Mouse (Mus musculus) midbrain, postnatal 0 days (tissue): ENCODE data around the gene Guf1. TPM values are rescaled to one million over a fixed set of nuclear protein-coding genes. Genes with fewer than 3 reads are reported as not detected.

Experiments used
- ATAC-seq: fragments of 200-750 bp; cut with Nextera tagmentation; 2 replicates; pipeline ENCODE4 v1.8.0; 2017; ENCODE audit warnings: moderate number of reproducible peaks, mild to moderate bottlenecking, moderate TSS enrichment, moderate library complexity; ENCODE audit not compliant: low FRiP score
- DNase-seq: peaks from one replicate; pipeline ENCODE4 v3.0.0-alpha.2; 2015; ENCODE audit warnings: low spot score
- H3K27ac ChIP-seq: fragments of 300-500 bp; sonication (generic); 2 replicates; pipeline ENCODE4 v1.5.1; 2014; ENCODE audit warnings: low read depth, mild to moderate bottlenecking, low read length, mixed read lengths
- H3K27me3 ChIP-seq: fragments of 300-500 bp; sonication (generic); 2 replicates; pipeline ENCODE4 v1.6.1; 2014; ENCODE audit warnings: low read length, control low read depth, mixed read lengths; ENCODE audit not compliant: insufficient read depth
- H3K36me3 ChIP-seq: fragments of 300-500 bp; sonication (generic); 2 replicates; pipeline ENCODE4 v1.6.1; 2014; ENCODE audit warnings: low read length, control low read depth, mixed read lengths; ENCODE audit not compliant: insufficient read depth
- H3K4me1 ChIP-seq: fragments of 300-500 bp; sonication (generic); 2 replicates; pipeline ENCODE4 v1.6.1; 2014; ENCODE audit warnings: mild to moderate bottlenecking, control low read depth, antibody characterized with exemption, low read length, mixed read lengths; ENCODE audit not compliant: insufficient read depth
- H3K4me2 ChIP-seq: fragments of 300-500 bp; sonication (generic); 2 replicates; pipeline ENCODE4 v1.6.1; 2014; ENCODE audit warnings: low read depth, mild to moderate bottlenecking, low read length, mixed read lengths; ENCODE audit not compliant: poor library complexity, severe bottlenecking
- H3K4me3 ChIP-seq: fragments of 300-500 bp; sonication (generic); 2 replicates; pipeline ENCODE4 v1.5.1; 2014; ENCODE audit warnings: low read depth, mild to moderate bottlenecking, low read length, moderate library complexity
- H3K9ac ChIP-seq: fragments of 300-500 bp; sonication (generic); replicated peaks from 2 replicates; pipeline ENCODE4 v1.6.1; 2014; ENCODE audit warnings: mild to moderate bottlenecking, low read length, moderate library complexity, mixed read lengths; ENCODE audit not compliant: poor library complexity, severe bottlenecking
- H3K9me3 ChIP-seq: fragments of 300-500 bp; sonication (generic); 2 replicates; pipeline ENCODE4 v1.6.1; 2016; ENCODE audit warnings: low read length, control low read depth
- CTCF ChIP-seq: IDR thresholded peaks from 2 replicates; pipeline ENCODE4 v1.5.1; 2016; ENCODE audit warnings: antibody characterized with exemption, mild to moderate bottlenecking
- WGBS: fragments of 180-500 bp; shearing (Covaris S2); extraction: QIAGEN DNeasy Blood & Tissue Kit; methylation state at CpG from one replicate; pipeline ENCODE4 v1.1.7; 2014; 5-methylcytosine and 5-hydroxymethylcytosine counted together
- polyA plus RNA-seq: library from polyadenylated mRNA; unstranded; fragments of >200 nt; fragmentation: Nextera tagmentation; extraction: Ambion mirVana; gene quantifications from 2 replicates; pipeline ENCODE4 v1.2.1, GENCODE M21; 2015
- total RNA-seq: library from RNA; depleted of rRNA; stranded (reverse); fragments of >200 nt; gene quantifications from 2 replicates; pipeline ENCODE4 v1.2.3, GENCODE M21; 2014; rRNA removed

The Guf1 gene
- 42.7 and 58.1 TPM in 2 replicates for total RNA-seq
- polyA plus RNA-seq = 33.4 and 35.5 TPM in 2 replicates

DNA sequence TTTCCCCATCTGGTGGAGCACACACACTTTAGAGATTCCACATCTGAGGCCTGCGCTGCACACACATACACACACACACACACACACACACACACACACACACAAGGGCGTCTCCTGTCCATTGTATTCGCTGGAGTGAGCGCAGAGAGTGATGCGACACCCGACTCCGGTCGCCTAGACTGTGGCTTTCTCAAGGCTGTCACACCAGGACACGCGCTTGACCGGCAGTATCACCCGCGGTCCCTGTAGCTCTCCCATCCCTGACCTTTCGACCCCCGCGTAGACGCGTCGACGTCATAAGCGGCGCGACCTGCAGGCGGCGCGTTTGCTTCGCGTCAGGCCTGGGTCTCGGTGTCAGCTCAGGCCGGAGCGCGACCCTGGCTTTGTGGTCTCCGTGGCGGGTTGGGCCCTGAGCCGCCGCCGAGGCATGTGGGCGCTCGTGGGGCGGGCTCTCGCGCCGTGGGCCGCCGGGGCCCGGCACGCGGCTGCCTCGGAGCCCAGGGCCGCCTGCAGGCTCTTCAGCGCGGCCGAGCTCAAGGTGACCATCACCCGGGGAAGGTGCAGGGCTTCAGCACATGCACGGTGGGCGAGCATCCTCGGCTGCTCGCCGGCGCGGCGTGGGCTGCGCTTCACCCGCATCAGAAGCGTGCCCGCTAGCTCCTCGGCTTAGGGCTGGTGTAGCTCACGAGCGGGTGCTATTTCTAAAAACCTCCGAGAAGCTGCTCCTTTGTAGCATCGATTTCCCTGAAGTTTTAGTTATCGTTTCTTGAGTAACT is at the start of gene Guf1:
Gene Guf1 (plus strand): TSS at position 296 of the 776 bp plus-strand sequence.
- Histone ChIP-seq H3K9me3 (no peaks in the 10 kb centered on the region), H3K27me3 (no peaks in the 10 kb centered on the region), H3K27ac (peak within 1 kb of the TSS; percentile 94), H3K4me1 (no peaks in the 10 kb centered on the region), H3K36me3 (peaks cover 12% of the 10 kb centered on the region; the same call in 1 of the 2 replicates), H3K4me3 (peak within 1 kb of the TSS; percentile 93), H3K9ac (peak within 1 kb of the TSS; percentile 90), H3K4me2 (peak within 1 kb of the TSS; percentile 66)
- DNase-seq (peak; percentile 94), ATAC-seq (peak; percentile 95)
- TF ChIP-seq CTCF = peak; percentile 48
- under 1% methylated on average over 72 of the region's 72 CpGs for WGBS

DNA sequence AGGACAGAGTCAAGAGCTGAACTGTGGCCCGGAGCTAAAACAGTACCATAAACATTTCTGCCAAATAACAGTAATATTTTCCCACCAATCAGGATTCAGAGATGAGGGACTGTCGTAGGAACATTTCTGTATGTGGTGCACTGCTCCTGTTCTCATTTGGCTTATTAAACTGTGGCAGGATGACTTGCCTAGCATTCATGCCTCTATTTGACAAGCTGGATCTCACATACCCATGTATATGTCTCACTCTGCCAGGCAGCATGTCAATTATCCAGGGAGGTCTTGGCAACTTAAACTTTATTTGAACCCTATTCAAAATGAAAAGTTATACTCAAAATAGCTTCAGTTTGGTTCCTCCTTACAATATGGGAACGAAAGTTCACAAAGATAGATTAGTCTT is 49.7 kb upstream of the Guf1 start:
- ATAC-seq (no peak), DNase-seq (no peak)
- H3K27ac ChIP-seq = no peak overlapping the region
- no peaks in the 10 kb centered on the region for H3K9me3 ChIP-seq
- no peak overlapping the region for H3K4me2 ChIP-seq
- H3K4me1 ChIP-seq = no peaks in the 10 kb centered on the region
- no peaks in the 10 kb centered on the region for H3K36me3 ChIP-seq
- 81% methylated on average over 3 of the region's 3 CpGs for WGBS
- TF ChIP-seq CTCF = no peak
- H3K4me3 ChIP-seq = no peak overlapping the region
- no peaks in the 10 kb centered on the region for H3K27me3 ChIP-seq
- no peak overlapping the region for H3K9ac ChIP-seq

- Histone ChIP-seq H3K4me1 (no peaks in the 10 kb centered on the region), H3K27ac (no peak overlapping the region), H3K4me3 (no peak overlapping the region), H3K36me3 (no peaks in the 10 kb centered on the region), H3K9me3 (no peaks in the 10 kb centered on the region), H3K27me3 (no peaks in the 10 kb centered on the region), H3K4me2 (no peak overlapping the region), H3K9ac (no peak overlapping the region)
- DNase-seq = no peak
- ATAC-seq = no peak
- TF ChIP-seq CTCF = no peak
- 58% methylated on average over 3 of the region's 3 CpGs for WGBS
Observed at GRCm38 (mm10) chr5:69511631-69512030, 45.1 kb upstream of the Guf1 start.

DNA sequence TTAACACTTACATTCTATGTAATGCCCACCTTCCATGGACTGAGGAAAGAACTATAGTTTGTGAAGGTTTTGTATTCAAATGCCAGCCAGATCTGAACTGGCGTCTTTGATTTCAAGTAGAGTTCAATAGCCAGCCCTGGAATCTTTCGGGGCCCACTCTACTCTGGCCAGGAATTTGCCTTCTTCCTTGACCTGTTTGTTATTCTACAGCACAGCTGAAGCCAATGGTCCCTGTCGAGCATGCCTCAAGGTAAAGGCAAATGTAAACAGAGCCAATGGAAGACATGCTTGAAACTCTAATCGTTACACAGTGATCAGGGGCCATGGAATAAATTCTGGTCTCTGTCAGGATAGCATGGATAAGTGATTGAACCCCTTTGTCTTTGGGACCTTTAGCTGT is 44.5 kb upstream of the Guf1 start:
- Histone ChIP-seq H3K27ac (no peak overlapping the region), H3K4me2 (no peak overlapping the region), H3K4me3 (no peak overlapping the region), H3K9ac (no peak overlapping the region), H3K36me3 (no peaks in the 10 kb centered on the region), H3K9me3 (no peaks in the 10 kb centered on the region), H3K4me1 (no peaks in the 10 kb centered on the region), H3K27me3 (no peaks in the 10 kb centered on the region)
- DNase-seq (no peak), ATAC-seq (no peak)
- TF ChIP-seq CTCF = no peak
- 80% methylated on average over 4 of the region's 4 CpGs for WGBS

DNA sequence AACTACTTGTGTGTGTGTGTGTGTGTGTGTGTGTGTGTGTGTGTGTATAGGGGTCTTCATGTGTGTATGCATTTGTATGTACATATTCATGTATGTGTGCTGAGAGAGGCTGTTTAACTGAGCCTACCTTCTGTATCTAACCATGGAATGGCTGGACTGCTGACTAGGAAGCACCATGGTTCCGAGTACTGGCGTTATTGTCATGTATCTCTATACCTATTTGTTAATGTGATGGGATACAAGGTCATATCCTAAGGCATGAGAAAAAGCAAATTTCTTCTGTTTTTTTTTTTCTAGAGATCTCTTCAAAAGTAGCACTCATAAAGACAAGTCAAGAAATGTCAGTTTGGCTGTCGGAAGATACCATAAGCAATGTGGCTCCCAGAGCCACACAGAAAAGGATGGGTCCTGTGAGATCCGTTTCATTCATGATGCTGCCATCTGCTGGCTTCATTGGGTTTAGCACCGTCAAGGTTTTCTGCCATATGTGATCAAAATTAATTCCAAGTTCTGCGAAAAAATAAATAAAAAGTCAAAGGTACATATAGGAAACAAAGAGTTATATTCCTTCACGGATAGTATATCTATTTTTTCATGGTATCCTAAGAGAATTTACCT is 36.0 kb upstream of the Guf1 start:
- DNase-seq (peak; percentile 82), ATAC-seq (no peak)
- H3K9ac ChIP-seq = no peak overlapping the region
- no peaks in the 10 kb centered on the region for H3K27me3 ChIP-seq
- no peaks in the 10 kb centered on the region for H3K36me3 ChIP-seq
- TF ChIP-seq CTCF = peak; percentile 86
- no peaks in the 10 kb centered on the region for H3K9me3 ChIP-seq
- WGBS = 33% methylated on average over 7 of the region's 7 CpGs
- H3K4me1 ChIP-seq = no peaks in the 10 kb centered on the region
- no peak overlapping the region for H3K27ac ChIP-seq
- no peak overlapping the region for H3K4me2 ChIP-seq
- H3K4me3 ChIP-seq = no peak overlapping the region

GRCm38 (mm10) chr5:69522064-69522463 is 34.7 kb upstream of the Guf1 start:
- no peak overlapping the region for H3K4me2 ChIP-seq
- H3K27me3 ChIP-seq = no peaks in the 10 kb centered on the region
- no peaks in the 10 kb centered on the region for H3K36me3 ChIP-seq
- H3K4me1 ChIP-seq = no peaks in the 10 kb centered on the region
- 77% methylated on average over 5 of the region's 5 CpGs for WGBS
- no peak overlapping the region for H3K9ac ChIP-seq
- no peak for ATAC-seq
- H3K27ac ChIP-seq = no peak overlapping the region
- DNase-seq = no peak
- H3K9me3 ChIP-seq = no peaks in the 10 kb centered on the region
- no peak overlapping the region for H3K4me3 ChIP-seq
- TF ChIP-seq CTCF = no peak
